Mouse (Mus musculus) MEL (cell line): ENCODE measurements around the gene Dnajc22.

Experiments used
- BHLHE40 ChIP-seq: IDR thresholded peaks from 2 replicates; pipeline ENCODE4 v1.6.1; 2012; ENCODE audit warnings: low read depth, mild to moderate bottlenecking, inconsistent platforms, low read length, improper control_type of control experiment, borderline replicate concordance
- CTCF ChIP-seq, 3 experiments: IDR thresholded peaks in 2 of 3; conservative IDR thresholded peaks in 1 of 3; 2 replicates each; pipeline ENCODE4 v1.5.1; 2011 to 2012; ENCODE audit warnings: low read length in 3 of 3, low read depth in 2 of 3, mild to moderate bottlenecking in 2 of 3, improper control_type of control experiment in 1 of 3, inconsistent platforms in 1 of 3, mixed read lengths in 1 of 3, moderate library complexity in 1 of 3; ENCODE audit not compliant: control insufficient read depth in 1 of 3, insufficient read depth in 1 of 3, poor library complexity in 1 of 3, severe bottlenecking in 1 of 3
- MAX ChIP-seq: IDR thresholded peaks from 2 replicates; pipeline ENCODE4 v1.6.1; 2011; ENCODE audit warnings: low read length, improper control_type of control experiment
- MEF2A ChIP-seq: IDR thresholded peaks from 2 replicates; pipeline ENCODE4 v1.6.1; 2014; ENCODE audit warnings: low read depth, mild to moderate bottlenecking, inconsistent platforms, low read length, improper control_type of control experiment; ENCODE audit not compliant: poor library complexity, insufficient replicate concordance, severe bottlenecking; ENCODE audit errors: extremely low read depth
- MXI1 ChIP-seq: IDR thresholded peaks from 2 replicates; pipeline ENCODE4 v1.6.1; 2011; ENCODE audit warnings: mild to moderate bottlenecking, low read depth, low read length, improper control_type of control experiment

- no peak for TF ChIP-seq CTCF (IDR thresholded peaks at IDR 0.05 in 2 of 3, conservative IDR thresholded peaks at IDR 0.05 in 1 of 3; ENCODE audit: control insufficient read depth in 1 of 3, insufficient read depth in 1 of 3, low read depth in 2 of 3, low read length in 3 of 3, poor library complexity in 1 of 3, severe bottlenecking in 1 of 3)
- no peak for TF ChIP-seq MEF2A
- TF ChIP-seq BHLHE40, result no peak
- no peak for TF ChIP-seq MAX
- TF ChIP-seq MXI1, result no peak
Measured at GRCm38 (mm10) chr15:99111139-99111538, 18.2 kb downstream of the Dnajc22 start.
